Mouse (Mus musculus) cerebellum, adult 8-10 months (tissue): ENCODE data around the gene Ddx4.
"Not testable (repeated sequence)": the region's sequence is repeated elsewhere in the genome, so short reads cannot be mapped to it uniquely, and the experiment has no call there.

Experiments used
- DNase-seq: peaks from one replicate; pipeline ENCODE4 v3.0.0; 2022

The Ddx4 gene

GRCm38 (mm10) chr13:112635174-112635837, 17.0 kb downstream of the Ddx4 start:
- no peak for DNase-seq

- DNase-seq = no peak
These were observed 26.7 kb downstream of the Ddx4 start for GRCm38 (mm10) chr13:112625566-112625965.

- DNase-seq = no peak
These were observed 27.7 kb downstream of the Ddx4 start for GRCm38 (mm10) chr13:112624622-112625021.

- no peak for DNase-seq
These were observed 28.6 kb downstream of the Ddx4 start for GRCm38 (mm10) chr13:112623656-112624055.

- no peak for DNase-seq
These were observed 30.7 kb downstream of the Ddx4 start for GRCm38 (mm10) chr13:112621592-112621991.

GRCm38 (mm10) chr13:112608606-112609005, 43.7 kb downstream of the Ddx4 start:
- DNase-seq = no peak

- no peak for DNase-seq
These were observed 47.9 kb downstream of the Ddx4 start for GRCm38 (mm10) chr13:112604411-112604810.

GRCm38 (mm10) chr13:112603839-112604238, 48.4 kb downstream of the Ddx4 start:
- DNase-seq = no peak

GRCm38 (mm10) chr13:112602607-112603006, 49.7 kb downstream of the Ddx4 start:
- no peak for DNase-seq

- not testable (repeated sequence) for DNase-seq
These were observed 58.0 kb downstream of the Ddx4 start, which contains the start of gene Il31ra for GRCm38 (mm10) chr13:112594260-112594659. Gene Il31ra (minus strand): TSS chr13:112594360.

- no peak for DNase-seq
These were observed 62.0 kb downstream of the Ddx4 start for GRCm38 (mm10) chr13:112590254-112590653.

GRCm38 (mm10) chr13:112589625-112590024, 62.6 kb downstream of the Ddx4 start:
- no peak for DNase-seq

GRCm38 (mm10) chr13:112584556-112585237, 67.6 kb downstream of the Ddx4 start:
- DNase-seq = no peak

- no peak for DNase-seq
These were observed 70.0 kb downstream of the Ddx4 start for GRCm38 (mm10) chr13:112582291-112582690.

GRCm38 (mm10) chr13:112581796-112582195, 70.5 kb downstream of the Ddx4 start:
- no peak for DNase-seq

- DNase-seq = no peak
These were observed 71.5 kb downstream of the Ddx4 start for GRCm38 (mm10) chr13:112580590-112581320.

GRCm38 (mm10) chr13:112578041-112578440, 74.2 kb downstream of the Ddx4 start:
- peak; percentile 100 for DNase-seq

- DNase-seq = no peak
These were observed 78.5 kb downstream of the Ddx4 start for GRCm38 (mm10) chr13:112573800-112574199.

- no peak for DNase-seq
These were observed 81.5 kb downstream of the Ddx4 start for GRCm38 (mm10) chr13:112570768-112571167.

GRCm38 (mm10) chr13:112569606-112570005, 82.7 kb downstream of the Ddx4 start:
- DNase-seq = no peak

- DNase-seq = no peak
These were observed 91.6 kb downstream of the Ddx4 start for GRCm38 (mm10) chr13:112560554-112561138.

GRCm38 (mm10) chr13:112556501-112556900, 95.8 kb downstream of the Ddx4 start:
- no peak for DNase-seq

- no peak for DNase-seq
These were observed 99.0 kb downstream of the Ddx4 start for GRCm38 (mm10) chr13:112553304-112553703.
